Mouse (Mus musculus) ES-E14 (cell line): ENCODE measurements at regions not wholly inside any gene's neighbourhood (a gene's known extent, or its start where the extent isn't known, plus 50 kb on each side); places are given as distances from the start of the nearest gene placed in this dataset.

ENCODE experiments used
- DNase-seq: peaks from one replicate; pipeline ENCODE4 v3.0.0-alpha.2; 2013; ENCODE audit warnings: low read depth, low spot score
- H3K27ac ChIP-seq: 2 replicates; pipeline ENCODE4 v1.5.1; 2012; ENCODE audit warnings: low read depth, mild to moderate bottlenecking, low read length, moderate library complexity, mixed read lengths; ENCODE audit not compliant: poor library complexity, insufficient read depth, severe bottlenecking
- H3K36me3 ChIP-seq: 2 replicates; pipeline ENCODE4 v1.6.1; 2012; ENCODE audit warnings: mild to moderate bottlenecking, low read length, moderate library complexity, mixed read lengths; ENCODE audit not compliant: control insufficient read depth, poor library complexity, insufficient read depth, severe bottlenecking
- H3K4me1 ChIP-seq, 2 experiments: fragments of 150-350 bp in 1 of 2; sonication (generic) in 1 of 2; 2 replicates each; pipeline ENCODE4 v1.6.1; 2012; ENCODE audit warnings: low read length in 2 of 2, mild to moderate bottlenecking in 1 of 2, mixed read lengths in 1 of 2; ENCODE audit not compliant: control insufficient read depth in 2 of 2, insufficient read depth in 2 of 2, poor library complexity in 1 of 2
- H3K4me3 ChIP-seq, 2 experiments: fragments of 150-350 bp in 1 of 2; sonication (generic) in 1 of 2; 2 replicates each; pipeline ENCODE4 v1.5.1; 2012; ENCODE audit warnings: low read length in 2 of 2, low read depth in 1 of 2, mild to moderate bottlenecking in 1 of 2, mixed read lengths in 1 of 2; ENCODE audit not compliant: insufficient read depth in 1 of 2, poor library complexity in 1 of 2, severe bottlenecking in 1 of 2
- H3K9ac ChIP-seq: 2 replicates; pipeline ENCODE4 v1.6.1; 2012; ENCODE audit warnings: low read depth, mild to moderate bottlenecking, low read length, mixed read lengths; ENCODE audit not compliant: poor library complexity, insufficient read depth, severe bottlenecking
- H3K9me3 ChIP-seq: fragments of 150-350 bp; sonication (generic); 2 replicates; pipeline ENCODE4 v1.6.1; 2012; ENCODE audit warnings: low read depth, mild to moderate bottlenecking, low read length; ENCODE audit not compliant: control insufficient read depth, insufficient read depth
- CHD2 ChIP-seq: IDR thresholded peaks from 2 replicates; pipeline ENCODE4 v1.6.1; 2014; ENCODE audit warnings: mild to moderate bottlenecking, low read depth, low read length, inconsistent platforms
- HCFC1 ChIP-seq: IDR thresholded peaks from 2 replicates; pipeline ENCODE4 v1.6.1; 2012; ENCODE audit warnings: low read length, inconsistent platforms, borderline replicate concordance; ENCODE audit not compliant: insufficient read depth
- MAFK ChIP-seq: IDR thresholded peaks from 2 replicates; pipeline ENCODE4 v1.6.1; 2014; ENCODE audit warnings: mild to moderate bottlenecking, low read depth, low read length, inconsistent platforms; ENCODE audit not compliant: insufficient read depth
- ZC3H11A ChIP-seq: IDR thresholded peaks from 2 replicates; pipeline ENCODE4 v1.6.1; 2012; ENCODE audit warnings: low read depth, mild to moderate bottlenecking, inconsistent platforms, low read length, borderline replicate concordance
- ZNF384 ChIP-seq: IDR thresholded peaks from 2 replicates; pipeline ENCODE4 v1.6.1; 2012; ENCODE audit warnings: low read depth, low read length, inconsistent platforms
- in situ Hi-C, 2 experiments: fragments of 600-800 bp; cut with MboI; formaldehyde crosslinking; loops; one replicate each; pipeline ENCODE4 v1.15.1; 2025; ENCODE audit warnings: low sequenced_read_pairs in 2 of 2, inconsistent platforms in 1 of 2; ENCODE audit not compliant: unreplicated experiment in 2 of 2

DNA sequence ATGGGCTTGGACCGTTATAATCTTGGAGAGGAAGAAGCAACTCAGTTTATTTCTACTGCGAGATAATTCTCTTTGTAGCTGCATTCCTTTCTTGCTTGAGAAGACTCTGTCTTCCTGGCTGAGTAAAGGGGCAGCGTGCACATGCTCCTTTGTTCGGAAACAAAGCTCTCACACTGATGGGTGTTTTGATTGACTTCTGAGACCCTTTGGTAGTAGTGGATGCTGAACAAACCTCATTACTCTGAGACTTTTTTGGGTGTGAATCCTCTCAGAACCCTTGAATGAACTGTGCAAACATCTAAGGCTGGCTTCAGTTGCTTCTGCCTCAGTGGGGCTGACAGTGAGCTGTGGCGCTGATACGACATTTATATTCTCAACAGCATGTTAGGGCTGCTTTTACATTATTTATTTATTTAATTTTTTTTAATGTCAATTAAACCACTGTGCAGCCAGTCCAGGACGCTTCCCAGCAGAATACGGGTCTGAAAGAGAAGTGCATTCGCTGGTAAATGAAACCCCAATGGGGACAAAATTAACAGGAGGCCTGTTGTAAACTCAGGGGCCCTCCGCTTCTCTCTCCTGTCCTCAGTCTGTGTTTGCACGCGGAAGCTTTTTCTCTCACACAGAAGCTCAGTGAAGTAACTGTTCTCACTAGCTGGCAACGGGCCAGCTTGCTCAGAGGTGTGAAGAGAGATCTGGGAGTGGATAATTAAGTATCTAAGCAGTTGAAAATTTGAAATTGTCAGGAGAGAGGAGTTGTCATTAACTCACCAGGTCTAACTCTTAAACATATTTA lies 380.1 kb upstream of the Slc30a5 start:
- Histone ChIP-seq H3K36me3 (no peaks in the 10 kb centered on the region), H3K9ac (no peak overlapping the region), H3K27ac (no peak overlapping the region), H3K4me3 (no peak overlapping the region), H3K4me1 (no peaks in the 10 kb centered on the region), H3K9me3 (no peaks in the 10 kb centered on the region)
- DNase-seq = no peak
- no peak for TF ChIP-seq HCFC1
- TF ChIP-seq MAFK = no peak
- TF ChIP-seq ZC3H11A = no peak
- no peak for TF ChIP-seq CHD2
- no peak for TF ChIP-seq ZNF384
- in situ Hi-C loops = no loop called here

DNA sequence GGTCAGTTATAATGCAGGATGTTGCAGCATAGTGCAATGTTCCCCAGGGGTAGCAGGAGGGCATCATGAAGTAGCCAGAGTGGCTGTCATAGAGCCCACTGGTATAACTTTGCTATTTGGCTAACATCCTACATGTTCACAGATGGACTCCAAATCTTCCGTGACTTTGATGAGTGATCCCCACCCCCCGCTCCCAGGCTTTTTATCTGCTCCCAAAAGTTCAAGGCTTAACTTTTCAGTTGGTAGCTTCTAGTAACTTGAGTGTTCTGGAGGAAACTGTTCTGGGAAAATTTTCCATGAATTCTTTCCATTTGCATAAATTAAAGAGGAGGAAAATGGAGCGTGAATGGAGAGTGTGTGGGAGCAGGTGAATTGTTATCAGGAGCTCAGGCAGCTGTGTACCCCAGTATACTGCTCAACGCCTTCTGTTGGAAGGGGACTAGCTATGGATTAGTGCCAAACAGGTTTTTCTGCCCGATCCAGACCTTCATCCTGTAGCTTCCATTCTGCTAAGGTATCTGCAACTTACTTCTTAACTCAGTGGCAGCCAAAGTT lies 379.2 kb upstream of the Slc30a5 start:
- no peak for DNase-seq
- H3K4me3 ChIP-seq = no peak overlapping the region
- H3K9me3 ChIP-seq = no peaks in the 10 kb centered on the region
- in situ Hi-C loops = no loop called here
- H3K4me1 ChIP-seq = no peaks in the 10 kb centered on the region
- no peaks in the 10 kb centered on the region for H3K36me3 ChIP-seq
- H3K9ac ChIP-seq = no peak overlapping the region
- TF ChIP-seq CHD2 = no peak
- no peak for TF ChIP-seq ZNF384
- TF ChIP-seq ZC3H11A = no peak
- no peak for TF ChIP-seq MAFK
- TF ChIP-seq HCFC1 = no peak
- H3K27ac ChIP-seq = no peak overlapping the region

DNA sequence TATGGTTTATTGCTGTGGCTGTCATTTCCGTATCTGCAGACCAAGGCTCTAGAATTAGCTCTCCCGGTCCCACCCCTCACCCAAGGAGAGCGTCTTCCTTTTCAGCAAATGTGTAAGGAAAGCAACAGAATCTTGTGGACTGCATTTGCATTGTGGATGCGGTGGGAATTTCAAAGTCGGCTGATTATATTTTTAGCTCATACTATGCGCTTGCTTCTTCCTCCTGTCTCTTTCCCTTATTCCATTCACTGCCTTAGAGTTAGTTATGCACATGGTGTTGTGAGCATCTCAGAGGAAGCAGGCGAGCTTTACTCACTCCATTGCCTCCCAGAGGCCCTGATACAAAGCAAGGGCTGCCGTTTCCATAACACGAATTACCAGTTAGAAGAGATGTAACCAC lies 375.6 kb upstream of the Slc30a5 start:
- TF ChIP-seq MAFK = no peak
- TF ChIP-seq ZC3H11A = no peak
- TF ChIP-seq HCFC1 = no peak
- no peak for TF ChIP-seq ZNF384
- no peak for TF ChIP-seq CHD2

DNA sequence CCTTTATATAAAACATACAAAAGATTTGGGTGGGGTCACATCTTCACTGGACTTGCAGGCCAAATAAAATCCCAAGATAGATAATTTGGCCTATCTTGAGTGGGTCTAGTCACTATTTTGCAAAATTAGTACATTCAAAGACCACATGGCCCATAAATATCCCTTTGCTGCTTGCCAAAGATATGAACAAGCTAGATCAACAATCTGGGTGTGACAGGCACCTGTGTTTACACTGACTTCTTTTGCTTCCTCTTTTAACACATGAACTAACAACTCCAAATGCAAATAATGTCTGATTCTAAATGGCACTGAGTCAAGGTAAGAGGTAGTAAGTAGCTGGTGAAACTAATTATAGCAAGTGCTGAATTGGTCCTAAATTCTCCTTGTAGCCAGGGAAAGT lies 370.2 kb upstream of the Slc30a5 start:
- H3K9me3 ChIP-seq = no peaks in the 10 kb centered on the region

More for the DNA sequence above, 375.6 kb upstream of the Slc30a5 start:
- no peak overlapping the region for H3K4me3 ChIP-seq
- no peaks in the 10 kb centered on the region for H3K9me3 ChIP-seq
- in situ Hi-C loops = no loop called here
- no peaks in the 10 kb centered on the region for H3K36me3 ChIP-seq
- no peak overlapping the region for H3K27ac ChIP-seq
- no peaks in the 10 kb centered on the region for H3K4me1 ChIP-seq
- H3K9ac ChIP-seq = no peak overlapping the region
- DNase-seq = no peak

More for the DNA sequence above, 370.2 kb upstream of the Slc30a5 start:
- Histone ChIP-seq H3K4me3 (no peak overlapping the region), H3K36me3 (no peaks in the 10 kb centered on the region), H3K27ac (no peak overlapping the region), H3K4me1 (no peaks in the 10 kb centered on the region), H3K9ac (no peak overlapping the region)
- in situ Hi-C loops = no loop called here
- no peak for DNase-seq
- no peak for TF ChIP-seq HCFC1
- TF ChIP-seq CHD2 = no peak
- TF ChIP-seq ZNF384 = no peak
- TF ChIP-seq MAFK = no peak
- no peak for TF ChIP-seq ZC3H11A
